Mouse (Mus musculus) embryonic fibroblast, embryonic 13.5 days (primary cell): ENCODE measurements around the gene Cept1. TPM values are rescaled to one million over a fixed set of nuclear protein-coding genes. Genes with fewer than 3 reads are reported as not detected.
A peak's percentile ranks its signal among the peaks of the same experiment; 100 is the strongest.

Experiments
- H3K27ac ChIP-seq: 2 replicates; pipeline ENCODE4 v1.5.1; 2012; ENCODE audit warnings: low read length, control low read depth, inconsistent platforms; ENCODE audit not compliant: insufficient read depth
- H3K4me1 ChIP-seq: 2 replicates; pipeline ENCODE4 v1.6.1; 2011; ENCODE audit warnings: low read length; ENCODE audit not compliant: control insufficient read depth, insufficient read depth
- H3K4me3 ChIP-seq: 2 replicates; pipeline ENCODE4 v1.5.1; 2011; ENCODE audit warnings: mild to moderate bottlenecking, control low read depth, low read length; ENCODE audit not compliant: insufficient read depth
- CTCF ChIP-seq: IDR thresholded peaks from 2 replicates; pipeline ENCODE4 v1.5.1; 2011; ENCODE audit warnings: mild to moderate bottlenecking, control low read depth, low read length, moderate library complexity, borderline replicate concordance; ENCODE audit not compliant: insufficient read depth
- POLR2A ChIP-seq: IDR thresholded peaks from 2 replicates; pipeline ENCODE4 v1.6.1; 2011; ENCODE audit warnings: low read depth, mild to moderate bottlenecking, control low read depth, low read length, moderate library complexity
- polyA plus RNA-seq: library from polyadenylated mRNA; stranded (reverse); fragments of >200 nt; gene quantifications from 2 replicates; pipeline ENCODE4 v1.2.4, GENCODE M21; 2011; ENCODE audit warnings: low read depth; ENCODE audit not compliant: missing spikeins, insufficient read length

The Cept1 gene
- polyA plus RNA-seq, 1 experiment, result 76.7 TPM

- H3K4me1 ChIP-seq, result peaks cover 3% of the 10 kb centered on the region; the same call in 1 of the 2 replicates
- TF ChIP-seq CTCF (no peak), POLR2A (no peak)
Observed at GRCm38 (mm10) chr3:106483796-106484405, 63.7 kb downstream of the Cept1 start.

DNA sequence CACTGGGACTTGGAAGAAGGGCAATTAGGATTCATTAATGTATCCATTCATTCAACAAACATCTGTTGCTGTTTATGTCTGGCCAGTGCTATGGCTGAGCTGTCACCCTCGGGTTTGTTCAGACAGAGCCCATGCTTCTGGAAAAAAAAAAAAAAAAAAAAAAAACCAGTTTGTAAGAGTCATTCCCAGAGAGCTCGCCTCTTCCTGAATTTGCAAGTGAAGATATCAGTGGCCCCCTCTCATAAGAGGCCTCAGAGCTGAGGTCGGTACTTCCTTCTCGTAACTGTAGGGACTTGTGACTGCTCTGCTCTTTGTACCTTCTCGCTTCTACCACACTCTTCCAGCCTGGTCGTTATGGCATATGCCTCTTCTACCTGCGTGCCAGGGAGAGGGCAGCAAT, 64.3 kb downstream of the Cept1 start:
- TF ChIP-seq POLR2A, result no peak
- TF ChIP-seq CTCF, result no peak
- H3K4me3 ChIP-seq, result no peak overlapping the region
- peaks cover 3% of the 10 kb centered on the region; the same call in 1 of the 2 replicates for H3K4me1 ChIP-seq
- no peak overlapping the region for H3K27ac ChIP-seq

More at GRCm38 (mm10) chr3:106483796-106484405, 63.7 kb downstream of the Cept1 start:
- H3K27ac ChIP-seq, result no peak overlapping the region
- no peak overlapping the region for H3K4me3 ChIP-seq

GRCm38 (mm10) chr3:106482281-106483081, 65.1 kb downstream of the Cept1 start, which contains the start of gene Dennd2d:
TSS of gene Dennd2d (plus strand) at chr3:106482405.
- peak within 1 kb of the TSS; percentile 40 for H3K4me3 ChIP-seq
- peaks cover 3% of the 10 kb centered on the region; the same call in 1 of the 2 replicates for H3K4me1 ChIP-seq
- TF ChIP-seq POLR2A, result no peak
- peak; percentile 12; the same call in 1 of the 2 replicates for TF ChIP-seq CTCF
- no peak within 1 kb of the TSS for H3K27ac ChIP-seq

DNA sequence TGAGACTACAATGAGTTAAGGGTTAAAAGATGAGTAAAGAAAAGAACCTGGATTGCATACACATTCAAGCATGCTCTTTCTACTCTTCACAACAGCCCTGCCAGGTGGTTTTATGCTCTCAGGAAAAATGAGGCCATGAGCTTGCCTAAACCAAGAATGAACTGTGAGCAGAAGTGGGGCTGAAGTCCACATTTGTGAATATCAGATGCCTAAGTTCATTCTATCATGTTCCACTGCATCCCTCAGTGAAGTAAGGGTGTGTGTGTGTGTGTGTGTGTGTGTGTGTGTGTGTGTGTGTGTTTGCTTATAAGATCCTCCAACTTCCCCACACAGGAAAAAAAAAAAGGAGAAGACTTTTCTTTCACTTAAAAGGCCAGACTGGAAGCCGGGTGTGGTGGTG, 70.7 kb downstream of the Cept1 start:
- Histone ChIP-seq H3K4me1 (peaks cover 3% of the 10 kb centered on the region; the same call in 1 of the 2 replicates), H3K4me3 (no peak overlapping the region), H3K27ac (no peak overlapping the region)
- TF ChIP-seq CTCF (no peak), POLR2A (no peak)

DNA sequence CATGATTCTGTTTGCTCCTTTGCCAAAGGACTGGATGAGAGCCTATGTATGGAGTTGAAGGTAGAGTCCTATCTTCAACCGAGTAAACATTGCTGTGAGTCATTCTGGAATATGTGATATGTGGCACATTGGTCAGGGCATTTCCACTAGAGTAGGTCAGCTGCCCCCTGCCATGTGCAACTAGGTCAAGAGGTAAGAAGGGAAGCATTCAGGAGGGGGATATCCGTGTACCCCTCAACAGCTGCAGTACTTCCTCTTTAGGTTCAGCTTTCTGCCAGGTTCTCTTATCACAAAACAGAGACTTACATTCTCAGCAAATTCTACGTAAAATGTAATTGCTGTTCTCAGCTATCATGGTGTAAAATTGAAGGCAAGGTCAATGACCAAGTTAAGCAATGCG, 73.4 kb downstream of the Cept1 start:
- TF ChIP-seq CTCF, result no peak
- TF ChIP-seq POLR2A, result no peak
- no peak overlapping the region for H3K4me3 ChIP-seq
- H3K4me1 ChIP-seq, result no peaks in the 10 kb centered on the region
- no peak overlapping the region for H3K27ac ChIP-seq

- TF ChIP-seq POLR2A (no peak), CTCF (no peak)
- H3K4me3 ChIP-seq, result no peak overlapping the region
Observed at GRCm38 (mm10) chr3:106464750-106465149, 82.9 kb downstream of the Cept1 start.

DNA sequence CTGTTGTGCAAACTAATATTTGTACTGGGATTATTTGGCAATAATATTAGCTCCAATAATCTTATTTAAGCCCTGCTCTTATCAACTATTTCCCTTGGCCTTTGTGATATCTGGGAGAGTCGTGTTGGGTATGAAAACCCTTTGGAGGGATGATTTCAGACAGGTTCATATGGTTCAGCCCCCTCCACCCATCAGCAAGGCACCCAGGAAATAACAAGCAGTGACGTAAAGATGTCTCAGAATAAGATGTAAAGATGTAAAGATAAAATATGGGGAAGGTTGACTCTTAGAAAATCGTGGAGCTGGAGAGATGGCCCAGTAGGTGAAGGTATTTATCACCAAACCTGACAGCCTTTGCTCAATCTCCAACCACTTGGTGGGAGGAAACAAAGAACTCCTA, 85.1 kb downstream of the Cept1 start:
- TF ChIP-seq POLR2A, result no peak
- TF ChIP-seq CTCF, result no peak
- Histone ChIP-seq H3K27ac (no peak overlapping the region), H3K4me3 (no peak overlapping the region), H3K4me1 (no peaks in the 10 kb centered on the region)

More at GRCm38 (mm10) chr3:106464750-106465149, 82.9 kb downstream of the Cept1 start:
- Histone ChIP-seq H3K27ac (no peak overlapping the region), H3K4me1 (no peaks in the 10 kb centered on the region)

DNA sequence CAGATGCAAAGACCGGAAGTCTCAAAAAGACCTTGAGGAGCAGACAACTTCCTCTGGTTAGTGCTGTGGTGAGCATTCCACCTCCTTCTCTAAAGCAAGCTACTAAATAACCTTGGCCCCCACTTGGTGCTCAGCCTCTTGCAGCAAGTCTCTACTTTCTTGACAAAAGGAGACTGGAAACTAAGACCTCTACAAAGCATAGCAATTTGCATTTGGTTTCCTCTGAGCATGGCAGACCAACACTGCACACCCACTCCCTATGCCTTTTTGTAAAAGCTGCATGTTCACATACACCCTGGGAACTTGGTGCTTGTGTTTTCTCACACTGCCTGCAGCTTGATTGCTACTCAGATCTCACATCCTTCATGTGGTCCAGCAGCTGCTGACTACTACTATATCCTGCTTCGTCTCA, 85.5 kb downstream of the Cept1 start:
- Histone ChIP-seq H3K4me1 (no peaks in the 10 kb centered on the region), H3K4me3 (no peak overlapping the region), H3K27ac (no peak overlapping the region)
- TF ChIP-seq POLR2A, result no peak
- no peak for TF ChIP-seq CTCF

GRCm38 (mm10) chr3:106457298-106457869, 90.2 kb downstream of the Cept1 start:
- Histone ChIP-seq H3K4me1 (no peaks in the 10 kb centered on the region), H3K4me3 (no peak overlapping the region), H3K27ac (no peak overlapping the region)
- TF ChIP-seq CTCF (no peak), POLR2A (no peak)
